Mouse (Mus musculus): Measurements from ENCODE around the gene Tob1. TPM values are rescaled to one million over a fixed set of nuclear protein-coding genes. Genes with fewer than 3 reads are reported as not detected.

The Tob1 gene
- total RNA-seq, 2 experiments from 2014 or later, result 177 to 277 TPM

- H3K4me3 ChIP-seq, result no peak overlapping the region
Observed at GRCm38 (mm10) chr11:94239706-94240105, 28.5 kb downstream of the Tob1 start.

GRCm38 (mm10) chr11:94242760-94243421, 31.6 kb downstream of the Tob1 start:
- Histone ChIP-seq H3K4me3 (peak overlapping the region; percentile 72), H3K27ac (peak overlapping the region; percentile 84)
- intact Hi-C loops (cut with DNase I), result no loop called here
- peak; percentile 35 for TF ChIP-seq CTCF (IDR thresholded peaks at IDR 0.05)
- DNase-seq, result peak; percentile 67

More at GRCm38 (mm10) chr11:94239706-94240105, 28.5 kb downstream of the Tob1 start:
- intact Hi-C loops (cut with DNase I), result loop anchor here (5.0 kb wide), 1 partner anchor 248 kb away; the partner anchor contains the start of gene Spata20
- DNase-seq, result no peak
- TF ChIP-seq CTCF (IDR thresholded peaks at IDR 0.05), result no peak
- H3K27ac ChIP-seq, result no peak overlapping the region

- no peak for DNase-seq
Observed at GRCm38 (mm10) chr11:94243422-94244180, 32.3 kb downstream of the Tob1 start.

GRCm38 (mm10) chr11:94244385-94244784, 33.1 kb downstream of the Tob1 start:
- Histone ChIP-seq H3K4me3 (no peak overlapping the region), H3K27ac (no peak overlapping the region)
- intact Hi-C loops (cut with DNase I), result no loop called here
- no peak for DNase-seq
- TF ChIP-seq CTCF (IDR thresholded peaks at IDR 0.05), result no peak

More at GRCm38 (mm10) chr11:94243422-94244180, 32.3 kb downstream of the Tob1 start:
- intact Hi-C loops (cut with DNase I), result no loop called here
- Histone ChIP-seq H3K4me3 (peak overlapping the region; percentile 72), H3K27ac (peak overlapping the region; percentile 84)
- no peak for TF ChIP-seq CTCF (IDR thresholded peaks at IDR 0.05)

GRCm38 (mm10) chr11:94245955-94246788, 34.9 kb downstream of the Tob1 start, which contains the start of gene Wfikkn2:
TSS of gene Wfikkn2 (minus strand) at chr11:94246005.
- no peak for DNase-seq
- Histone ChIP-seq H3K27ac (no peak within 1 kb of the TSS), H3K4me3 (no peak within 1 kb of the TSS)
- intact Hi-C loops (cut with DNase I), result no loop called here
- no peak for TF ChIP-seq CTCF (IDR thresholded peaks at IDR 0.05)

GRCm38 (mm10) chr11:94246789-94247061, 35.5 kb downstream of the Tob1 start:
- TF ChIP-seq CTCF (IDR thresholded peaks at IDR 0.05), result no peak
- Histone ChIP-seq H3K27ac (no peak overlapping the region), H3K4me3 (no peak overlapping the region)
- no peak for DNase-seq
- intact Hi-C loops (cut with DNase I), result no loop called here

GRCm38 (mm10) chr11:94253156-94253555, 41.9 kb downstream of the Tob1 start:
- TF ChIP-seq CTCF (IDR thresholded peaks at IDR 0.05), result no peak
- H3K4me3 ChIP-seq, result no peak overlapping the region
- intact Hi-C loops (cut with DNase I), result no loop called here
- no peak for DNase-seq
- no peak overlapping the region for H3K27ac ChIP-seq

- Histone ChIP-seq H3K27ac (no peak overlapping the region), H3K4me3 (no peak overlapping the region)
- DNase-seq, result no peak
- no peak for TF ChIP-seq CTCF (IDR thresholded peaks at IDR 0.05)
- intact Hi-C loops (cut with DNase I), result no loop called here
Observed at GRCm38 (mm10) chr11:94253691-94254090, 42.4 kb downstream of the Tob1 start.

GRCm38 (mm10) chr11:94255733-94256132, 44.5 kb downstream of the Tob1 start:
- no peak overlapping the region for H3K27ac ChIP-seq
- no peak for TF ChIP-seq CTCF (IDR thresholded peaks at IDR 0.05)
- intact Hi-C loops (cut with DNase I), result no loop called here

GRCm38 (mm10) chr11:94257987-94258386, 46.7 kb downstream of the Tob1 start:
- intact Hi-C loops (cut with DNase I), result no loop called here
- no peak overlapping the region for H3K27ac ChIP-seq
- no peak overlapping the region for H3K4me3 ChIP-seq
- no peak for DNase-seq
- no peak for TF ChIP-seq CTCF (IDR thresholded peaks at IDR 0.05)

More at GRCm38 (mm10) chr11:94255733-94256132, 44.5 kb downstream of the Tob1 start:
- no peak for DNase-seq
- H3K4me3 ChIP-seq, result no peak overlapping the region

GRCm38 (mm10) chr11:94259814-94260213, 48.6 kb downstream of the Tob1 start:
- no peak for TF ChIP-seq CTCF (IDR thresholded peaks at IDR 0.05)
- DNase-seq, result no peak
- intact Hi-C loops (cut with DNase I), result no loop called here
- H3K27ac ChIP-seq, result no peak overlapping the region
- no peak overlapping the region for H3K4me3 ChIP-seq

GRCm38 (mm10) chr11:94261585-94262370, 50.5 kb downstream of the Tob1 start:
- DNase-seq, result no peak
- intact Hi-C loops (cut with DNase I), result no loop called here
- no peak overlapping the region for H3K27ac ChIP-seq
- TF ChIP-seq CTCF (IDR thresholded peaks at IDR 0.05), result no peak
- no peak overlapping the region for H3K4me3 ChIP-seq

Other genes with a start within 250 kb of the Tob1 start
- gene Gm20390, start 243.2 kb upstream of the Tob1 start, total RNA-seq (2021), result 10 to 100 TPM in 1 of 2 experiments, 1 to 10 TPM in 1; 2.8 to 13.0 TPM
- gene Nme1, start 242.9 kb upstream of the Tob1 start, total RNA-seq (2021), result 10 to 100 TPM; 13.0 to 22.7 TPM
- 100 to 1,000 TPM; 154 to 161 TPM for gene Spag9, start 215.4 kb upstream of the Tob1 start, total RNA-seq (2021)
- 1 to 10 TPM; 6.9 to 8.3 TPM for gene Wfikkn2, start 34.6 kb downstream of the Tob1 start, total RNA-seq (2021)
- gene Gm21885, start 70.4 kb downstream of the Tob1 start, total RNA-seq (2021), result not detected
- 10 to 100 TPM; 41.1 to 48.6 TPM for gene Luc7l3, start 110.5 kb downstream of the Tob1 start, total RNA-seq (2021)
- gene Ankrd40, start 116.5 kb downstream of the Tob1 start, total RNA-seq (2021), result 100 to 1,000 TPM; 203 to 264 TPM
- gene Abcc3, start 181.5 kb downstream of the Tob1 start, total RNA-seq (2021), result under 1 TPM; 0.46 to 0.53 TPM